ENCODE assay signal across 9 mouse cellular contexts in genomic region chr17:73303217-73303616, GRCm38 (mm10).
A peak's percentile ranks its signal among the peaks of the same experiment; 100 is the strongest.
DNase-seq lines count a peak whose midpoint lies in the region; ATAC-seq and TF ChIP-seq lines count a peak whose summit lies in the region.
"Had no signal": no experiment of that assay in that cellular context is flagged by ENCODE, and none has a peak within 500 bp of the region (broad histone marks: within the 10 kb centered on the region; RNA-seq: fewer than 3 reads in every experiment).

No protein-coding gene starts in this region.

- no peaks in the 10 kb centered on the region for H3K79me2 ChIP-seq in liver, adult 2 months (ENCODE audit: control insufficient read depth, insufficient read depth, low read length)

- WGBS in cerebellum, adult 2 months: 28% methylated on average over 5 of the region's 5 CpGs
- WGBS in kidney, embryonic 16.5 days: 17% methylated on average over 5 of the region's 5 CpGs
- 22% methylated on average over 5 of the region's 5 CpGs for WGBS in liver, adult 2 months
- WGBS in neural tube, embryonic 14.5 days: 20% methylated on average over 5 of the region's 5 CpGs

- no peak overlapping the region for H3K27ac ChIP-seq in cerebellum, adult 2 months (ENCODE audit: insufficient read depth, low read length)
- no peak overlapping the region for H3K27ac ChIP-seq in kidney, embryonic 16.5 days (ENCODE audit: low read length)
- no peak overlapping the region for H3K27ac ChIP-seq in liver, adult 2 months (replicated peaks; ENCODE audit: insufficient read depth, low read depth, low read length)
- H3K27ac ChIP-seq in neural tube, embryonic 14.5 days (ENCODE audit: low read depth, low read length): no peak overlapping the region

- ATAC-seq in kidney, embryonic 16.5 days (ENCODE audit: low FRiP score, low TSS enrichment): peak; percentile 36; the same call in 1 of the 2 replicates
- ATAC-seq in neural tube, embryonic 14.5 days (ENCODE audit: low read depth): peak; percentile 48

- H3K36me3 ChIP-seq in kidney, embryonic 16.5 days (ENCODE audit: insufficient read depth, low read length): no peaks in the 10 kb centered on the region
- H3K36me3 ChIP-seq in liver, adult 2 months (ENCODE audit: control insufficient read depth, insufficient read depth, low read length): no peaks in the 10 kb centered on the region
- H3K36me3 ChIP-seq in neural tube, embryonic 14.5 days (ENCODE audit: control insufficient read depth, insufficient read depth, low read length): no peaks in the 10 kb centered on the region

- peak; percentile 72 for TF ChIP-seq CTCF in cerebellum, adult 2 months (IDR thresholded peaks at IDR 0.05; ENCODE audit: borderline replicate concordance, insufficient read depth, low read depth, low read length)
- peak; percentile 59 for TF ChIP-seq CTCF in liver, adult 2 months (IDR thresholded peaks at IDR 0.05; ENCODE audit: low read depth, low read length)

- H3K4me3 ChIP-seq in cerebellum, adult 2 months (replicated peaks; ENCODE audit: insufficient read depth, low read depth, low read length): no peak overlapping the region
- H3K4me3 ChIP-seq in kidney, embryonic 16.5 days (ENCODE audit: low read length): no peak overlapping the region
- no peak overlapping the region for H3K4me3 ChIP-seq in liver, adult 2 months (ENCODE audit: insufficient read depth, low read depth, low read length)
- H3K4me3 ChIP-seq in neural tube, embryonic 14.5 days (ENCODE audit: low read depth, low read length): no peak overlapping the region
- H3K4me3 ChIP-seq: erythroblast, embryonic 14.5 days had no signal

- H3K9me3 ChIP-seq in kidney, embryonic 16.5 days (ENCODE audit: low read length): no peaks in the 10 kb centered on the region
- H3K9me3 ChIP-seq in neural tube, embryonic 14.5 days (ENCODE audit: control insufficient read depth, low read length): no peaks in the 10 kb centered on the region

- no peaks in the 10 kb centered on the region for H3K4me1 ChIP-seq in cerebellum, adult 2 months (ENCODE audit: control insufficient read depth, insufficient read depth, low read length)
- 0 out of 2 replicates have a peak, but pooled peaks cover 10% of the 10 kb centered on the region for H3K4me1 ChIP-seq in kidney, embryonic 16.5 days (ENCODE audit: insufficient read depth, low read length)
- no peaks in the 10 kb centered on the region for H3K4me1 ChIP-seq in liver, adult 2 months (ENCODE audit: control insufficient read depth, insufficient read depth, low read length)
- peaks cover 9% of the 10 kb centered on the region; the same call in 1 of the 2 replicates for H3K4me1 ChIP-seq in neural tube, embryonic 14.5 days (ENCODE audit: control insufficient read depth, insufficient read depth, low read length)

- TF ChIP-seq POLR2A in cerebellum, adult 2 months (IDR thresholded peaks at IDR 0.05; ENCODE audit: borderline replicate concordance, insufficient read depth, low read length): no peak
- TF ChIP-seq POLR2A in liver, adult 2 months (IDR thresholded peaks at IDR 0.05; ENCODE audit: extremely low read depth, insufficient read depth, low read length): no peak

- H3K27me3 ChIP-seq in cerebellum, adult 2 months (ENCODE audit: control insufficient read depth, insufficient read depth, low read length): no peaks in the 10 kb centered on the region
- peaks cover 15% of the 10 kb centered on the region; the same call in 1 of the 2 replicates for H3K27me3 ChIP-seq in kidney, embryonic 16.5 days (ENCODE audit: insufficient read depth, low read length)
- H3K27me3 ChIP-seq in liver, adult 2 months (ENCODE audit: control insufficient read depth, insufficient read depth, low read length): no peaks in the 10 kb centered on the region
- H3K27me3 ChIP-seq in neural tube, embryonic 14.5 days (ENCODE audit: control insufficient read depth, insufficient read depth, low read length): no peaks in the 10 kb centered on the region

- H3K4me2 ChIP-seq in kidney, embryonic 16.5 days (replicated peaks; ENCODE audit: low read depth, low read length): no peak overlapping the region
- no peak overlapping the region for H3K4me2 ChIP-seq in neural tube, embryonic 14.5 days (ENCODE audit: low read depth, low read length)

- no peak overlapping the region for H3K9ac ChIP-seq in kidney, embryonic 16.5 days (replicated peaks; ENCODE audit: low read length)
- H3K9ac ChIP-seq in liver, adult 2 months (ENCODE audit: low read depth, low read length): no peak overlapping the region
- H3K9ac ChIP-seq in neural tube, embryonic 14.5 days (replicated peaks; ENCODE audit: low read depth, low read length): no peak overlapping the region

- DNase-seq in urinary bladder, adult 18-20 months (ENCODE audit: low spot score in 2 of 2): peak; percentile 33 to 40
- DNase-seq in urinary bladder, adult 2 months (ENCODE audit: low spot score): no peak
- peak; percentile 56 to 66 for DNase-seq in cerebellum, adult 2 months
- peak; percentile 75 to 84 for DNase-seq in frontal cortex, postnatal 36 days (ENCODE audit: low spot score in 2 of 2)
- DNase-seq in liver, adult 2 months (ENCODE audit: extremely low read depth, low read depth, low spot score): peak; percentile 49
- peak; percentile 64 for DNase-seq in thymus, postnatal 25 days
